Mouse (Mus musculus): ENCODE measurements around the gene Psmd7.

Psmd7 gene

DNA sequence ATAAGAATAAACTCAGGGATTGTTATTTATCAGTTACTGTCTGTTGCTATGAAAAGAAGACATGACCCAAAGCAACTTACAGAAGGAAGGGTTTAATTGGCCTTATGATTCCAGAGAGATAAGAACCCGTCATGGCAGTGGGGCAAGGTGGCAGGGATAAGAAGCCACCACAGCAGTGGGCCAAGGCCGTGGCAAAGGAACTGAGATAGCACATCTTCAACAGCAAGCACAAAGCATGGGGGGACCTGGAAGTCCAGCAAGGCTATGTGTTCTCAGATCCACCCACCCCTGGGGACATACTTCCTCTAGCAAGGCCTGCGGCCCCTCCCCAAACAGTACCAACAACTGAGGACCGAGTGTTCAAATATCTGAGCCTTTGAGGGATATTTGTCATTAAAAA is 10.6 kb downstream of the Psmd7 start:
- DNase-seq, result peak; percentile 66

DNA sequence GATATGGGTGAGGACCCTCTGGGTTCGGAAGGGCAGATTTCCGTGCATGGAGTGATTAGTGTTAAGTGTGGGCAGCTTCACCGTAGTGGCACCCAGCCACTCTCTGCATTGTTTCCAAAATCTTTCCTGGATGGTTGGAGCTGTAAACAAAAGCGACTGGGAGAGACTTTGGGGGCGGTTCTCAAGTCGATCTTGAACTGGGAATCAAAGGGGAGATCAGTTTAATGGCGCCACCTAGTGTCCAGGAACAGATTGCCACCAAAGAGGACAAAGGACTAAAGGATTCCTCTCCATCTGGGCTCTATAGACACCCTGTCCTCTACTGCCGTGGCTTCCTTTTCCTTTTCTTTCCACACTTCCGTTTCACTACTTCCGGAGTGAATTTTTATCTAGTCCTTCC is 11.6 kb downstream of the Psmd7 start:
- peak; percentile 83 for DNase-seq

- no peak for DNase-seq
These were observed 13.5 kb downstream of the Psmd7 start for GRCm38 (mm10) chr8:107574771-107575170.

GRCm38 (mm10) chr8:107572497-107572896 is 15.8 kb downstream of the Psmd7 start:
- peak; percentile 84 for DNase-seq

- no peak for DNase-seq
These were observed 16.7 kb downstream of the Psmd7 start for GRCm38 (mm10) chr8:107571486-107572135.

DNA sequence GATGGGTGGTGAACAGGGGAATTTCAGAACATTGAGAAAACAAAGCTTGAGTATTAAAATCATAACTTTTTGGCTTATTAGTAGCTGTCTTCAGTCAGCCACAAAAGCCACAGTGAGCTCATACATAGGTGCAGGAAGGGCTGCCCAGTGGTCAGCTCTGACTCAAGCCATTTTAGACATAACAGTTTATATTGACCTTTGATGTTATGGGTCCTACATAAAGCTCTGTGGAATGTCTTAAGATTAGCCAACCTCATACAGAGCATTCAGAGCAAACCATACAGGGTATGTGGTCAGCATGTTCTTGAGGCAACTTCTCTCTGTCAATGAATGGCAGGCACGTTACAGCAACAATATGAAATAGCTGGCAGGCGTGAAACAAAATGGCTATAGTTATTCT is 17.2 kb downstream of the Psmd7 start:
- no peak for DNase-seq

DNA sequence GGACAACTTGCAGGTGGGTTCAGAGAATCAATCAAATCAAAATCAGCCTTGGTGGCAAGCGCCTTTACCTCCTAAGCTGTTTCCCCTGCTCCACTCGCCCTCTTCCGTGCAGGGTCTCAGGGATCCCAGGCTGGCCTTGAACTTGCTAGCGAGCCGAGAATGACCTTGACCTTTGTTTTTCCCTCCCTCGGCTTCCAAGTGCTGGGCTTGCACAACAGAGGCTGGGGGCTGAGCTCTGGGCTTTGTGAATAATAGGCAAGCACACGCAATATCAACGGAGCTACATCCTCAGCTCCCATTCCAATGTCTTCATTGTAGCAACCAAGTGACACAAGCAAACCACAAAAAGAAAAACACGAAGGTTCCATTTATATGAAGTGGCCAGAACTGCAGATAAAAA is 26.1 kb downstream of the Psmd7 start:
- no peak for DNase-seq

- DNase-seq, result peak; percentile 25
These were observed 27.3 kb downstream of the Psmd7 start for GRCm38 (mm10) chr8:107560820-107561536.

- no peak for DNase-seq
These were observed 31.7 kb downstream of the Psmd7 start for GRCm38 (mm10) chr8:107556511-107556936.

GRCm38 (mm10) chr8:107555231-107555630 is 33.0 kb downstream of the Psmd7 start:
- no peak for DNase-seq

GRCm38 (mm10) chr8:107552234-107552633 is 36.0 kb downstream of the Psmd7 start:
- no peak for DNase-seq

- DNase-seq, result no peak
These were observed 41.4 kb downstream of the Psmd7 start for GRCm38 (mm10) chr8:107546817-107547216.

GRCm38 (mm10) chr8:107546154-107546553 is 42.1 kb downstream of the Psmd7 start:
- no peak for DNase-seq

DNA sequence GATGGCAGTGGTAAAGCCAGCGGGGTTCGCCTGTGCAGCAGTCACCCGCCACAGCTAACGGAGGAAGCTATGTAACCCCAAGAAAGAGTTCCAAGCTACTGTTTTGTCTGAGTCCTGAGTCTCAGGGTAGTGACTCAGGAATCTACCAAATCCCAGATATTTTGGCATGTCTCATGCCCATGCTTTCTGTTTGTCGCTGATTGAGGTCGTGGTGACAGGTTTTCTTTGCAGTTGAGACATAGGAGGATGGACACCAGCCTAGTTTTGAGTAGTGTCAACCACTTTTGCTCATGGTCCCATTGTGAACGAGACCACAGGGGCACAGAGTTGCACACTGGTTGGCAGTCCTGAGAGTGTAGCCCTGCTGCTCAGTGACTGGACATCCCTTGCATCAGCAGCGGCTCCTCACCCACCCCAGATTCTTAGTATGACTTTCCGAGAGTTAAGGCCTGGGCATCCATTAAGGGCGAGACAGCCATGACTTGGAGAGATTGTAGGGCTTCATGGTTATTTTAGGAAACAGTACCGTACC is 42.6 kb downstream of the Psmd7 start:
- no peak for DNase-seq

GRCm38 (mm10) chr8:107544651-107545174 is 43.6 kb downstream of the Psmd7 start:
- peak; percentile 23 for DNase-seq

DNA sequence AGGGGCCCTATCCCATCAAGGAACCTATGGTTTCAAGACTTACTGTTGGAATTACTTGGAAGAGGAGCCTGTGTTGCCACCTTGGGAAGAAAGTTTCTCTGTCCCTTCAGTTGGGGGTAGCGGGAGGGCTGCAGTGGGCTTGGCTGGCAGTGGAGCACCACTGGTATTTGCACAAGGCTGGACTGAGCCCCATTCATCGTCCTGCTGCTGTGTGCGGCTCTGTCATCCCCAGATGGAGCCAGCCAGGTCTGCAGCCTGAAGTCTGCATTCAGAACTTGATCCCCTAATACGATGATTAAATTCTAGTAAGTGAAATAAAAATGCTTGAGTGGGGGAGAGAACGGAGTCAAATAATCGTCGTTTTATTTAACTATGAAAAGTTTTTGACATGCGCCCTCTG is 44.1 kb downstream of the Psmd7 start:
- no peak for DNase-seq

DNA sequence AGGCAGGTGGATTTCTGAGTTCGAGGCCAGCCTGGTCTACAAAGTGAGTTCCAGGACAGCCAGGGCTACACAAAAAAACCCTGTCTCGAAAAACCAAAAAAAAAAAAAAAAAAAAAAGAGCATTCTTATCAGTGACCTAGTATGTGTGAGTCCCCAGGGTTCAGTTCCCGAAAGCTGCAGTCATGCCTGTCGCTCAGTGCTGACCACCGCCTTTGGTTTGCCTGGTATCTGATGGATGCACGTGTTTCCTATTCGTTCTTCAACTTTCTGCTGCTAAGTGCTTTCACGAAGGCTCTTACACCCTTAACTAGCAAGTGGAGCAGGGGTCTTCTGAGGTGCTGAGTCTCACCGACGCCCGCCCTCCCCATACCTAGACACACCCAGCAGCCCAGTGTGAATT is 44.5 kb downstream of the Psmd7 start:
- no peak for DNase-seq

- DNase-seq, result no peak
These were observed 46.1 kb downstream of the Psmd7 start for GRCm38 (mm10) chr8:107542151-107542550.

DNA sequence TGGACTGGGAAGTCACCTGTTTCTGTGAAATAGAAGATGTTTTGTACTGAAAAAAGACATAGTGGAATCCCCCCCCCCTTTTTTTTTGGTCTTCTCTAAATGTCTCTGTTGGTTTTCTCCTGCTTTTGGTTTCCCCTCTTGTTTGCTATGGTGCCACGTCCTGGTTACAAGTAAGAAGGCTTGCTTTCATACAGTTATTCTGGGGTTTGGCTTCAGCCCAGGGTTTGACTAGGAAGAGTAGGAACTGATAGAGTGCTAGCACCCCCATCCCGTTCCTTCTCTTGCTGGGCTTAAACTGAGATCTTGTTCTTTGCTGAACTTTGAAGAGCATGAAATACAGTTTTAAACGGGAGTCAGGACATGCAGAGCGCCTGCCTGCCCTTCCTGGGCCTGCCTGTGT is 46.9 kb downstream of the Psmd7 start:
- DNase-seq, result no peak

DNA sequence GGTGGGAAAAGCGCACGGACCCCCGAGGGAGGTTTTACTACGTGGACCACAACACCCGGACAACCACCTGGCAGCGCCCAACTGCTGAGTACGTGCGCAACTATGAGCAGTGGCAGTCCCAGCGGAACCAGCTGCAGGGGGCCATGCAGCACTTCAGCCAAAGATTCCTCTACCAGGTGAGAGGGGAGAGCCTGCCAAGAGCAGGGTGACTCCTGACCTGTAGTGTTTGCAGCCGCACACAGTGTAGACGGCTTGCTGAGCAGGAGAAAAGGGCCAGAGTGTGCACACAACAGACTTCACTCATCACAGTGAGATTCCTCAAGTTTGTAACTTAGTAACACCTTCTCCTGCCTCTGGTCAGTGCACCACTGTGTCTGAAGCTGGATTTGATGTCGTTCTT is 47.6 kb downstream of the Psmd7 start:
- DNase-seq, result no peak

DNA sequence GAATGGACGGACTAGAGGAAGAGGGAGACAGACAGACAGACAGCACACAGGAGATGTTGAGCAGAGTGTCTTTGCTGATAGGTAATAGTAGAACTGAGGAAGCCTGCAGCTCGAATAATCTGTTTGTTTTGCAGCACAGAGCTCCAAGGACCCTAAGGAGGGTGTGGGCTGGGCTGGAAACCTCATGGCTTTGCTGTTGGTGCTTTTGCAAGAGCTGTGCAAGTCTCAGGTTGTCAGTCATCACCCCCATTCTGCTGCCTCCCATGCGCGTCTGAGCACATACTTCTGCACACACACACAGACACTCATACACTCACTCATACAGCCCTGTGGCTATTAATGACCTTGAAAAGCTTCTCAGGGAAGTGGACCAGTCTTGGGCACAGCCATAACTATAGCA is 50.8 kb downstream of the Psmd7 start:
- no peak for DNase-seq

Data from liver (tissue).